9 mouse cellular contexts compared by ENCODE assay signal in the genomic region with DNA sequence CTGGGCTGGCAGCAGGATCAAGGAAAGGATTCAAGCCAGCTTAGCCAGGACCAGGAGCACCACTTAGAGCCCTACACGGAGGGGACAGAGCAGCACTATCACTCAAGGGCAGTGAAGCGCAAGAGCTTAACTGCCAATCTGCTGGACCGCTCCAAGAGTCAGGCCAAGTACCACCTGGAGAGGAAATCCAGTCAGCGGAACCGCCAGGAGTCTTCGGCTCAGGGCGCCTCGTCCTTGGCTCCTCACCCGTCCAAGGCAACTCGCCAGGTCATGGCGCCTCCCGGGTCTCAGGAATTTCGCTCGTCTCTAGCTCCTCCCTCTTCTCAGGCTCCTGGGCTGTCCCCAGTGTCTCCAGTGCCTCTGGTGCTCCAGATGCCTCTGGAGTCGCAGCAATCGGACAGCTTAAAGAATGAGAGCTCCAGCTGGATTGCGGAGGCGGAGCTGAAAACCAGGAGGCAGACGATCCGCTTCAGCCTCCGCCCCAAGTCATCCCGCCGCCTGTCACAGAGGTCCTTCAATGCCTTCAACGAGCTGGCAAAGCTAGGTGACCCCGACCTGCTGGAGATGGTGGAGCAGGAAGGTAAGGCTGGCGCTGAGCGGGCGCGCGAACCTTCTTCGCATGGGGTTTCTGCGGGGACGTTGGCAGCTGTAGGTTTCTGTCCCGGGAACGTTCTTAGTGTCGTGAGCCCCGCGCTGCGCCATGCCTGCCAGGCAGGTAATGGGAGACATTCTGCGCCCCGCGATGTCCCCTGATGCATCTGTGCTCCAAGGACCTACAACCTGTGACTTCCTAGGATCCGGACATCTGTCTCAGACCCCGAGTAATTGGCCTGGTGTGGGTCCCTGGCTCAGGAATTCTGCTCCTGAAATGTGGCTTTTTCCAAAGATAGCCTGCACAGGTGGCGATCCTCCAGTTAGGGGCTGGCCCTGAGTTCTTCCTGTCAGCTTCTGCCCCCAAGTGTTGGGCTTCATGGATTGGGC. TPM values are rescaled to one million over a fixed set of nuclear protein-coding genes. Genes with fewer than 3 reads are reported as not detected.
DNase-seq lines count a peak whose midpoint lies in the region; ATAC-seq lines count a peak whose summit lies in the region.
"Had no signal": no experiment of that assay in that cellular context is flagged by ENCODE, and none has a peak within 500 bp of the region (broad histone marks: within the 10 kb centered on the region; RNA-seq: fewer than 3 reads in every experiment).

A gene (plus strand): TSS at position 359 of the 981 bp plus-strand sequence.

- intact Hi-C loops in left cerebral cortex, postnatal 10 days (cut with DNase I) = no loop called here

- H3K4me2 ChIP-seq in intestine, embryonic 16.5 days (ENCODE audit: low read depth, low read length) = peak within 1 kb of the TSS; percentile 82

- peak within 1 kb of the TSS; percentile 49 for H3K4me3 ChIP-seq in intestine, embryonic 16.5 days (ENCODE audit: low read length)

- H3K4me1 ChIP-seq in intestine, embryonic 16.5 days (ENCODE audit: control insufficient read depth, insufficient read depth, low read length) = no peaks in the 10 kb centered on the region

- peak; percentile 34 for DNase-seq in WW6 (ENCODE audit: low read depth, low spot score)
- DNase-seq in embryo, embryonic 10 days (ENCODE audit: low spot score) = peak; percentile 74
- DNase-seq in gastrocnemius, postnatal 10 days = peak; percentile 66
- peak; percentile 5 to 53 for DNase-seq in left cerebral cortex, postnatal 10 days (ENCODE audit: extremely low spot score in 1 of 2, low spot score in 2 of 2)
- DNase-seq in mesoderm, embryonic 11.5 days (ENCODE audit: low read depth, low spot score) = peak; percentile 71
- DNase-seq in right cerebral cortex, postnatal 25 days = peak; percentile 22
- DNase-seq in spleen, postnatal 10 days (ENCODE audit: low spot score in 2 of 2) = no peak

- WGBS in intestine, embryonic 16.5 days = 3% methylated on average over 45 of the region's 45 CpGs

- H3K9ac ChIP-seq in intestine, embryonic 16.5 days (ENCODE audit: low read depth, low read length) = peak within 1 kb of the TSS; percentile 49; the same call in 1 of the 2 replicates

- H3K27ac ChIP-seq in intestine, embryonic 16.5 days (ENCODE audit: low read length) = no peak within 1 kb of the TSS

- peak; percentile 70 for ATAC-seq in intestine, embryonic 16.5 days

- H3K9me3 ChIP-seq in intestine, embryonic 16.5 days (ENCODE audit: control insufficient read depth, low read length) = no peaks in the 10 kb centered on the region

- no peaks in the 10 kb centered on the region; the same call in 1 of the 2 replicates for H3K27me3 ChIP-seq in intestine, embryonic 16.5 days (replicated peaks; ENCODE audit: control insufficient read depth, insufficient read depth, low read length)

- no peaks in the 10 kb centered on the region for H3K36me3 ChIP-seq in intestine, embryonic 16.5 days (ENCODE audit: control insufficient read depth, insufficient read depth, low read length)

RNA-seq across cellular contexts. Expression of the gene that starts here (rescaled TPM):
- total RNA-seq in gastrocnemius, postnatal 10 days (2021) = 10 to 100 TPM; 24.2 to 26.0 TPM
- polyA plus RNA-seq in intestine, embryonic 16.5 days (2015; fragmentation: Nextera tagmentation; extraction: Ambion mirVana) = 0.11 and 0.16 TPM in 2 replicates
- total RNA-seq in left cerebral cortex, postnatal 10 days (2021) = 1 to 10 TPM; 1.3 to 1.4 TPM
- polyA plus RNA-seq: liver, embryonic 16.5 days had no signal

Comparison
In these comparisons a context has a peak if more than half of its experiments do, and no peak if none do; other contexts are left out.
1. RNA of the gene that starts here (total RNA-seq): 24.2 to 26.0 TPM in gastrocnemius, postnatal 10 days; 1.3 to 1.4 TPM in left cerebral cortex, postnatal 10 days; every median in the first group is over 10 times any median in the second.
2. Peak in ATAC-seq, H3K4me3 ChIP-seq, H3K9ac ChIP-seq and H3K4me2 ChIP-seq in intestine, embryonic 16.5 days; RNA of the gene not detected or under 1 TPM.
3. DNase-seq: peak in WW6 (single experiment), embryo, embryonic 10 days (single experiment), gastrocnemius, postnatal 10 days (single experiment), left cerebral cortex, postnatal 10 days (2 of 2), mesoderm, embryonic 11.5 days (single experiment) and right cerebral cortex, postnatal 25 days (single experiment); none in spleen, postnatal 10 days (0 of 2).